Mouse (Mus musculus): ENCODE measurements around the gene Krt77.

- TF ChIP-seq CTCF (IDR thresholded peaks at IDR 0.05; ENCODE audit: control insufficient read depth, insufficient read depth, insufficient replicate concordance, low read depth, low read length), result no peak
- no peak for TF ChIP-seq POLR2A (IDR thresholded peaks at IDR 0.05; ENCODE audit: control insufficient read depth, low read depth, low read length)
Observed at GRCm38 (mm10) chr15:101834784-101835328, 34.6 kb downstream of the Krt77 start.

Data from testis, adult 2 months (tissue).